Mouse (Mus musculus) MEL (cell line): Measurements from ENCODE around the gene Med9.

Experiments
- CTCF ChIP-seq, 3 experiments: IDR thresholded peaks in 2 of 3; conservative IDR thresholded peaks in 1 of 3; 2 replicates each; pipeline ENCODE4 v1.5.1; 2011 to 2012; ENCODE audit warnings: low read length in 3 of 3, low read depth in 2 of 3, mild to moderate bottlenecking in 2 of 3, improper control_type of control experiment in 1 of 3, inconsistent platforms in 1 of 3, mixed read lengths in 1 of 3, moderate library complexity in 1 of 3; ENCODE audit not compliant: control insufficient read depth in 1 of 3, insufficient read depth in 1 of 3, poor library complexity in 1 of 3, severe bottlenecking in 1 of 3
- GATA1 ChIP-seq: IDR thresholded peaks from 2 replicates; pipeline ENCODE4 v1.6.1; 2011; ENCODE audit warnings: low read depth, low read length, improper control_type of control experiment
- HCFC1 ChIP-seq: IDR thresholded peaks from 2 replicates; pipeline ENCODE4 v1.6.1; 2012; ENCODE audit warnings: low read depth, mild to moderate bottlenecking, inconsistent platforms, low read length, improper control_type of control experiment, moderate library complexity
- MAFK ChIP-seq: IDR thresholded peaks from 2 replicates; pipeline ENCODE4 v1.6.1; 2011; ENCODE audit warnings: low read depth, mild to moderate bottlenecking, low read length, improper control_type of control experiment, borderline replicate concordance
- SMC3 ChIP-seq: IDR thresholded peaks from 2 replicates; pipeline ENCODE4 v1.6.1; 2011; ENCODE audit warnings: low read depth, low read length, improper control_type of control experiment
- TCF12 ChIP-seq: IDR thresholded peaks from 2 replicates; pipeline ENCODE4 v1.6.1; 2014; ENCODE audit warnings: low read depth, mild to moderate bottlenecking, inconsistent platforms, low read length, improper control_type of control experiment, moderate library complexity
- USF1 ChIP-seq: IDR thresholded peaks from 2 replicates; pipeline ENCODE4 v1.6.1; 2014; ENCODE audit warnings: low read depth, mild to moderate bottlenecking, inconsistent platforms, low read length, improper control_type of control experiment, moderate library complexity

DNA sequence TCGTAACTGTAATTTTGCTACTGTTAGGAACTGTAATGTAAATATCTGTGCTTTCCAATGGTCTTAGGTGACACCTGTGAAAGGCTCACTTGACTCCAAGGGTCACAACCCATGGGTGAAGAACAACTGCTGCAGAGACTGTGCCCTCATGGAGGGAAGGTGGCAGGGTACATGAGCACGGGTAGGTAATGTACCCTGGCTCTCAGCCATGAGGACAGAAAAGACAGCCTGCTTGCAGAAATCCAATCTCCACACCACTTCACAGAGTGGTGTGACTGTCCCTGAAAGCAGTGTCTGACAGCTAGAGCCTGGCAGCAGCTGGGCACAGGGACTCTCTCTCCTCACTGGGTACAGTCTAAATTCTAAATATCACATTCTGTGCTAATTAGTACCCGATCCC lies 63.5 kb downstream of the Med9 start:
- TF ChIP-seq GATA1 (no peak), HCFC1 (no peak), CTCF (IDR thresholded peaks at IDR 0.05 in 2 of 3, conservative IDR thresholded peaks at IDR 0.05 in 1 of 3; ENCODE audit: control insufficient read depth in 1 of 3, insufficient read depth in 1 of 3, low read depth in 2 of 3, low read length in 3 of 3, poor library complexity in 1 of 3, severe bottlenecking in 1 of 3) (no peak), SMC3 (no peak), USF1 (no peak), MAFK (no peak), TCF12 (no peak)
